Mouse (Mus musculus): Measurements from ENCODE around the gene Zhx3. TPM values are rescaled to one million over a fixed set of nuclear protein-coding genes. Genes with fewer than 3 reads are reported as not detected.

Gene Zhx3
- polyA plus RNA-seq, 1 experiment from 2014 or later: 12.6 TPM

DNA sequence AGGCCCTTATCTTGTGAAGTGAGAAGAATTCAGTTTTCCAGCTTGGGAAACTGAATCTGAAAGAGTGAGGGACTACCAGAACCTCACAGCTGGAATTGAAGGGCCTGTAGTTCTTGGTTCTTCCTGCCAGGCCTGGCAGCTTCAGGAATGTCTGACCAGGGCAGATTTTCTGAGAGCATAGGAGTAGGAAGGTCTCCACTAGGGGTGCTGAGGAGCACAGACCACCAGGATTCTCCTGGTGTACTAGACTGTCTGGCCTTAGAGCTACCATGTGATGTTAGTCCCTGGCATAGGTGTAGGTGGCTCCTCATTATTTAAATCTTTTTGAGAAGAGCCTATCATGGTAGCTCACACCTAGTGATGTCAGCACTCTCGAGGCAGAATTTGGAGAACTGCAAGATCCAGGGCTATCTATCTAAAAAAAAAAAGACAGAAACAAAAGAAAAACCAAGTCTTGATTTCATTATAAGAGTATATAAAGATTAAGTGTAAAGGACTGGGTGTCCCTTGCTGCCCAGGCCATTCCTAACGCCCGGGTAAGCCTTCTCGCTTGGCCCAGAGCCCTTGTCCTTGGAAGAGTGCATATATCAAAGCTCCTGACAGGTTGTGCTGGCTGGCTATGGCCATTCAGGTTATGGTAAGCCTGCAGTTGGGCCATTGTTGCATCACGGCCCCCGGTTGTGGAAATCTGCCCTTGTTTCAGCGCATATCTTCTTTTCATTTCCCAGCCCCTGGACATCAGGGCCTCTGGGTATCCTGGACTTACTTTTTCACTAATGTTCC, 128.6 kb downstream of the Zhx3 start:
- Histone ChIP-seq H3K27ac (no peak overlapping the region), H3K36me3 (peaks cover 67% of the 10 kb centered on the region), H3K9me3 (no peaks in the 10 kb centered on the region), H3K4me1 (peaks cover 38% of the 10 kb centered on the region), H3K4me3 (no peak overlapping the region), H3K4me2 (replicated peaks) (no peak overlapping the region), H3K27me3 (no peaks in the 10 kb centered on the region), H3K9ac (no peak overlapping the region)
- 89% methylated on average over 7 of the region's 7 CpGs for WGBS
- ATAC-seq (ENCODE audit: low FRiP score, low read depth): no peak

DNA sequence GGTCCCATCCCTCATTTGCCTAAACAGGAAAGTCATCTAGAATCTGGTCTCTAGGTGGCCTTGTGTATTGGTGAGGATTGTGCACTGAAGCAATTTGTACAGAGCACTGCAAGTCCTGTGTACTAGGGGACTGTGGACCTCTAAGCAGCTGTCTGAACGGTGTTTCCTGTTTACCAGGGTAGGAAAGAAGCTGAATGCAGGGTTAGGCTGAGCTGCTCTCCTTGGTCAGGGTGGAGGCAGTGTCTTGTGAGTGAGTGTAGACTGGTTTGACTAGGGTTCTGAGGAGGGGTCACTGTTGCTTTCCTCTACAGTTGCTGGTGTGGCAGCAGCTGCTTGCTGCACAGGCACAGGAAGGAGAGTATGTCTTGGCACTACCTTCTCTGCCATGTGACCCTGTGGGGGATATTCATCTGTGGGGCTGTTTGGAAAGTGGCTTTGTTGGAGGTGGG, 130.6 kb downstream of the Zhx3 start:
- 58% methylated on average over 1 of the region's 1 CpGs for WGBS

GRCm38 (mm10) chr2:160741580-160741979, 131.2 kb downstream of the Zhx3 start:
- no peaks in the 10 kb centered on the region for H3K9me3 ChIP-seq
- no peaks in the 10 kb centered on the region for H3K27me3 ChIP-seq
- H3K27ac ChIP-seq: no peak overlapping the region; the same call in 1 of the 2 replicates
- no peak overlapping the region for H3K9ac ChIP-seq
- H3K4me1 ChIP-seq: peaks cover 60% of the 10 kb centered on the region
- no peak for ATAC-seq (ENCODE audit: low FRiP score, low read depth)
- no peak overlapping the region for H3K4me3 ChIP-seq
- H3K4me2 ChIP-seq (replicated peaks): no peak overlapping the region
- WGBS: 70% methylated on average over 3 of the region's 3 CpGs
- H3K36me3 ChIP-seq: peaks cover 66% of the 10 kb centered on the region

More for the DNA sequence above, 130.6 kb downstream of the Zhx3 start:
- peaks cover 66% of the 10 kb centered on the region for H3K36me3 ChIP-seq
- H3K27ac ChIP-seq: peak overlapping the region; percentile 39; the same call in 1 of the 2 replicates
- no peak overlapping the region for H3K9ac ChIP-seq
- H3K27me3 ChIP-seq: no peaks in the 10 kb centered on the region
- H3K4me1 ChIP-seq: peaks cover 58% of the 10 kb centered on the region
- no peak overlapping the region for H3K4me3 ChIP-seq
- H3K9me3 ChIP-seq: no peaks in the 10 kb centered on the region
- H3K4me2 ChIP-seq (replicated peaks): no peak overlapping the region
- ATAC-seq (ENCODE audit: low FRiP score, low read depth): no peak

- Histone ChIP-seq H3K4me2 (replicated peaks) (no peak overlapping the region), H3K36me3 (peaks cover 66% of the 10 kb centered on the region), H3K4me1 (peaks cover 68% of the 10 kb centered on the region), H3K27me3 (no peaks in the 10 kb centered on the region), H3K27ac (peak overlapping the region; percentile 39), H3K4me3 (no peak overlapping the region), H3K9ac (no peak overlapping the region), H3K9me3 (no peaks in the 10 kb centered on the region)
- WGBS: 50% methylated on average over 11 of the region's 11 CpGs
- no peak for ATAC-seq (ENCODE audit: low FRiP score, low read depth)
Measured at GRCm38 (mm10) chr2:160740521-160741156, 132.2 kb downstream of the Zhx3 start.

- ATAC-seq (ENCODE audit: low FRiP score, low read depth): no peak
- Histone ChIP-seq H3K9ac (no peak overlapping the region), H3K27me3 (no peaks in the 10 kb centered on the region), H3K9me3 (no peaks in the 10 kb centered on the region), H3K4me1 (peaks cover 77% of the 10 kb centered on the region), H3K27ac (0 out of 2 replicates have a peak overlapping the region, but pooled peaks have one; percentile 48), H3K4me3 (no peak overlapping the region), H3K4me2 (replicated peaks) (no peak overlapping the region), H3K36me3 (peaks cover 71% of the 10 kb centered on the region)
- WGBS: 67% methylated on average over 2 of the region's 2 CpGs
Measured at GRCm38 (mm10) chr2:160739647-160740356, 133.0 kb downstream of the Zhx3 start.

- H3K36me3 ChIP-seq: peaks cover 80% of the 10 kb centered on the region
- no peak for ATAC-seq (ENCODE audit: low FRiP score, low read depth)
- no peak overlapping the region for H3K27ac ChIP-seq
- no peak overlapping the region for H3K9ac ChIP-seq
- no peaks in the 10 kb centered on the region for H3K27me3 ChIP-seq
- no peak overlapping the region for H3K4me3 ChIP-seq
- 57% methylated on average over 5 of the region's 5 CpGs for WGBS
- peaks cover 86% of the 10 kb centered on the region for H3K4me1 ChIP-seq
- H3K9me3 ChIP-seq: no peaks in the 10 kb centered on the region
- H3K4me2 ChIP-seq (replicated peaks): no peak overlapping the region
Measured at GRCm38 (mm10) chr2:160738354-160738753, 134.4 kb downstream of the Zhx3 start.

GRCm38 (mm10) chr2:160736466-160736865, 136.3 kb downstream of the Zhx3 start:
- H3K4me2 ChIP-seq (replicated peaks): no peak overlapping the region
- no peak for ATAC-seq (ENCODE audit: low FRiP score, low read depth)
- H3K27ac ChIP-seq: no peak overlapping the region
- H3K27me3 ChIP-seq: no peaks in the 10 kb centered on the region
- no peak overlapping the region for H3K4me3 ChIP-seq
- no peak overlapping the region for H3K9ac ChIP-seq
- H3K9me3 ChIP-seq: no peaks in the 10 kb centered on the region
- WGBS: 93% methylated on average over 3 of the region's 3 CpGs
- peaks cover 68% of the 10 kb centered on the region for H3K36me3 ChIP-seq
- H3K4me1 ChIP-seq: peaks cover 88% of the 10 kb centered on the region

DNA sequence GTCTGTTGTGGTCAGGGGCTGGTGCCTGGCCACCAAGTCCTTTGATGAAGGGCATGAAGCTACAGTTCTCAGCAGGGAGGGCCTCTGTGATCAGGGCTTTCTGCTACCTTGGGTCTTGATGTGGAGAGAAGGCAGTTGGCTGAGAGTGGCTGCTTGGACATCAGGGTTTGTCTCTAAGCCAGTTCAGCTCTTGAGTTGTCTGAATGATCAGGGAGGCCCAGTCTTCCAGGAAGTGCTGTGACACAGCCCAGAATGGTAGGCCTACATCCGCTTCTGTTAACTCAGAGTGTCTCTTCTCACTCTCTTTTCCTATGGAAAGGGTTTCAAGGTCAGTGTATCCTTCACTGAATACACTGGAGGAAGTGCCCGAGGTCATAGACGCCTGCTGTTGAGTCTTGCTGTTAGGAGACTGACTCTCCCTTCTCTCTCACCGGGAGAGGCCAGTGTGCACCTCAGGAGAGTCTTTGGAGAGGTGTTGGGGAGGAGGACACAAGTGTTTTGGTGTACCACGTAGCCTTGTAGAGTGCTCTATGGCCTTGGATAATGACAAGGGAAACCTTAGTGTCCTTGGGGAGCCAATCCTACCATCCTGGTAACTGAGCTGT, 137.0 kb downstream of the Zhx3 start:
- no peak overlapping the region for H3K27ac ChIP-seq
- WGBS: 91% methylated on average over 5 of the region's 5 CpGs
- no peaks in the 10 kb centered on the region for H3K9me3 ChIP-seq
- H3K36me3 ChIP-seq: peaks cover 66% of the 10 kb centered on the region
- H3K4me2 ChIP-seq (replicated peaks): no peak overlapping the region
- H3K27me3 ChIP-seq: no peaks in the 10 kb centered on the region
- no peak overlapping the region for H3K9ac ChIP-seq
- no peak for ATAC-seq (ENCODE audit: low FRiP score, low read depth)
- H3K4me3 ChIP-seq: no peak overlapping the region
- H3K4me1 ChIP-seq: peaks cover 82% of the 10 kb centered on the region

DNA sequence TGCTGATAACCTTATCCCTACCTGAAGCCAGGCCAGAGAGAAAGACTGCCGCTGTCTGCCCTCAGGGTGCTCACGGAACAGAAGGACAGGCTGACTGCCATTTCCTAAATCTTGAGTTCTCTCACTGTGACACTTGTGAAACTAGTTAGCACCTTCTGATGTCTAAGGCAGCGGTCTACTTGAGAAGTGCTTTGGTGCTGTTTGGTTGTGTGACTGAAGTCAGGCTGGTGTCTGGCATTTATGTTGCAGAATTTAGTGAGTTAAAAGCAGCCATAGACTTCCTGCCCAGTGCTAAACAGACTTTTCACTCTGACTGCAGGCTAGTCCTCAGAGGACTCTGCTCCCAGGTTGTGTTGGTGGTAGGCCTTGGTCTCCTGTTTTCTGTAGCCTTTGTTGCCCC, 138.5 kb downstream of the Zhx3 start:
- ATAC-seq (ENCODE audit: low FRiP score, low read depth): no peak
- Histone ChIP-seq H3K36me3 (peaks cover 58% of the 10 kb centered on the region), H3K9ac (peak overlapping the region; percentile 43; the same call in 1 of the 2 replicates), H3K27ac (no peak overlapping the region), H3K4me1 (peaks cover 77% of the 10 kb centered on the region), H3K27me3 (no peaks in the 10 kb centered on the region), H3K4me3 (0 out of 2 replicates have a peak overlapping the region, but pooled peaks have one; percentile 73), H3K9me3 (no peaks in the 10 kb centered on the region), H3K4me2 (replicated peaks) (peak overlapping the region; percentile 76)
- 82% methylated on average over 3 of the region's 3 CpGs for WGBS

- Histone ChIP-seq H3K9ac (peak overlapping the region; percentile 99), H3K4me2 (replicated peaks) (peak overlapping the region; percentile 76), H3K4me1 (peaks cover 65% of the 10 kb centered on the region), H3K36me3 (peaks cover 46% of the 10 kb centered on the region), H3K9me3 (no peaks in the 10 kb centered on the region), H3K27me3 (no peaks in the 10 kb centered on the region), H3K4me3 (peak overlapping the region; percentile 73), H3K27ac (no peak overlapping the region)
- WGBS: 28% methylated on average over 7 of the region's 7 CpGs
- no peak for ATAC-seq (ENCODE audit: low FRiP score, low read depth)
Measured at GRCm38 (mm10) chr2:160733131-160733531, 139.7 kb downstream of the Zhx3 start.

GRCm38 (mm10) chr2:160732420-160732995, 140.3 kb downstream of the Zhx3 start:
- Histone ChIP-seq H3K27ac (peak overlapping the region; percentile 97; the same call in 1 of the 2 replicates), H3K4me3 (peak overlapping the region; percentile 73), H3K36me3 (peaks cover 40% of the 10 kb centered on the region), H3K4me2 (replicated peaks) (peak overlapping the region; percentile 76), H3K9ac (peak overlapping the region; percentile 99), H3K9me3 (no peaks in the 10 kb centered on the region), H3K4me1 (peaks cover 59% of the 10 kb centered on the region), H3K27me3 (no peaks in the 10 kb centered on the region)
- 28% methylated on average over 8 of the region's 9 CpGs for WGBS
- no peak for ATAC-seq (ENCODE audit: low FRiP score, low read depth)
